Mouse (Mus musculus): ENCODE data around the gene Tmtc4.

Gene Tmtc4

GRCm38 (mm10) chr14:122901177-122901576, 82.7 kb downstream of the Tmtc4 start:
- peak; percentile 36 for DNase-seq

- peak; percentile 33 for DNase-seq
Observed at GRCm38 (mm10) chr14:122900679-122901078, 83.2 kb downstream of the Tmtc4 start.

DNA sequence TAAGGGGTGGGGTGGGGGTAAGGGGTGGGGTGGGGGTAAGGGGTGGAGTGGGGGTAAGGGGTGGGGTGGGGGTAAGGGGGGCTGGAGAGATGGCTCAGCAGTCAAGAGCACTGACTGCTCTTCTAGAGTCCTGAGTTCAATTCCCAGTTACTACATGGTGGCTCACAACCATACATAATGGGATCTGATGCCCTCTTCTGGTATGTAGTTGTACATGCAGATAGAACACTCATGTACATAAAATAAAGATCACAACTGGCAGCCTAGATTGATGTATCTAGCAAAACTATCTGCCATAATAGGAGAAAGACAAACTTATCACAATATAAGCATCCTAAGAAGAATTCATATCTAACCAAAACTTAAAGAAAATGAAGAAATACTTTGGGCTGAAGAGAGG, 85.3 kb downstream of the Tmtc4 start:
- no peak for DNase-seq

GRCm38 (mm10) chr14:122896106-122896505, 87.7 kb downstream of the Tmtc4 start:
- no peak for DNase-seq

DNA sequence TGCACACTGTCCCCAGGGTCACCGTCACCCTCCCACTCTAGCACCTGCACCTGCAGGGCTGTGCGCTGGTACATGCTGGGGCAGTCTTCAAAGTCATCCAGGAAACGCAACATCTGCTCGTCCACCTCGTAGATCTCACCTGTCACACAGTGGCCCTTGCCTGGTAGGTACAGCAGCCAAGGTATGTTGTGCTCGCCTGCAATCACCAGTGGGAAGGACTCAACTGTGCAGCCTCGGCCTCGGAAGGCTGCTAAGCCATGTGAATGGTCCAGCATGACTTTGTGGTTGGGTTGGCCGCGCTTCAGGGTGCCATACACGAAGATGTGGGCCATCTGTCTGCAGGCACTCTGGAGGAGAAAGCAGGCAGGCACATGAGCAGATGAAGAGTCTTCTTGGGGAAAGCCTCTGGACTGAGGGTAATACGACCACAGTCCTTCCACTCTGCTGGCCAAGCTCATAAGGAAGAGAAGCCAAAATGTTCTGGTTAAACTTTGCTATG, 92.3 kb downstream of the Tmtc4 start:
- peak; percentile 79 for DNase-seq

DNA sequence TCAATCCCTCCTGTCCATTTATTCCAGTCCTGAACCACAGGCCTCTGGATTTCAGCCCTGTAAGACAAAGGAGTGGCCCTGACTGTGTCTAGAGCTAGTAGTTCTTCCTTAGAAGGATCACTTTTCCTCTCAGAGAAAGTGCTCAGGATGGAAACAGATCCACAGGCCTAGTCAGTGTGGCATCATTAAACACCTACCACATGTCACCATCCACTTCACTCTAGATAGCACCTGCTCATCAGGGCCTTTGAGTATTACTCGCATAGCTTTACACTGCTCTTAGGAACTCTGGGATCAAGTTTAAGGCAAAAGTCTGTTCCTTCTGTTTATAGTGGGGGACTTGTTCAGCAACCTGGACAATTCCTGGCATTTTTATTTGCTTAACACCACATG, 95.4 kb downstream of the Tmtc4 start:
- DNase-seq: peak; percentile 64

- peak; percentile 79 for DNase-seq
Observed at GRCm38 (mm10) chr14:122887702-122888479, 95.9 kb downstream of the Tmtc4 start.

DNA sequence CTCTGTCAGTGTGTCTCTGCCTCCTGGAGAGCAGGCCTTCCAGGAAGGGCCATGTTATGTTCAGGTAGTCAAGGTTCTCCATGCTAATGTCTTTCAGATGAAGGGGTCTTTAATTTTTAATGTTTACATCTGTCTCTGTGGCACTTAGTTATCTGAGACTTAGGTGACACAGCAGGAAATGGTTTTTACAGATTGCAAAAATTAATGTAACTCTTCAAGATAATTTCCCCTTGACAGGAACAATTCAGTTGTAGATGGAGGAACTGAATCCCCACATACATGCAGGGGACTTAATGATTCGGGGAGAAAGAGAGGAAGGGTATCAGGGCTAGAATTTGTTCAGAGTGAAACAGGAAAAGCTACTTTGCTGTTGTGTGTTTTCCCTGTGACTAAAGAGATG, 96.6 kb downstream of the Tmtc4 start:
- DNase-seq: no peak

- DNase-seq: peak; percentile 89
Observed at GRCm38 (mm10) chr14:122885893-122886292, 97.9 kb downstream of the Tmtc4 start.

GRCm38 (mm10) chr14:122883821-122884584, 99.8 kb downstream of the Tmtc4 start:
- peak; percentile 84 for DNase-seq

- DNase-seq: peak; percentile 70
Observed at GRCm38 (mm10) chr14:122883410-122883806, 100.4 kb downstream of the Tmtc4 start.

DNA sequence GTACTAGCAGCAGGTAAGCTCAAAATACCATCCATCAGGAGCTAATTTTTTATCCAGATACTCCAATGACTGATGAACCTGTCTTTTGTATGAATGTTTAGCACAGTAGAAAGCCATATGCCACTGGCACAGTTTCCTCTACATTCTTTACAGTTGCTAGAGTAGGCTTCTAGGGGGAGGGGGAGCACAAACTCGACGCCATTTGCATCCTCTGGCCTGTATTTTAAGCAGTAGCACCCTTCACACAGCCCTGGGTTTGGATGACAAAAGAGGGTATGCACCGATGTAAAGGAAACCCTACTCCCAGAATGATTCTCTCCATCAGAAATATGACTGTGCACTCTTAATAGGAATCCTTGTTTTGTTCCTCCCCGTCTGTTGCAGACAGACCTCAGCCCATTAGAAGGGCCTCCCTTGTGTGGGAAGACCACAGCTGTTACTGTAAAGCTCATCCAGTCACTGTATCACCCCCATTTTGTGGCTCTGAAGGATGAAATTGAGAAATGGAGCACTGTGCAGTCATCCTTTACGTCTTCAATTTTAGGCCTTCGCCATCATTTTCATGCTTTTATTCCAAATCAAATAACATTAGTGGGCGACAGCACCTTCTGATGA, 100.9 kb downstream of the Tmtc4 start:
- DNase-seq: no peak

DNA sequence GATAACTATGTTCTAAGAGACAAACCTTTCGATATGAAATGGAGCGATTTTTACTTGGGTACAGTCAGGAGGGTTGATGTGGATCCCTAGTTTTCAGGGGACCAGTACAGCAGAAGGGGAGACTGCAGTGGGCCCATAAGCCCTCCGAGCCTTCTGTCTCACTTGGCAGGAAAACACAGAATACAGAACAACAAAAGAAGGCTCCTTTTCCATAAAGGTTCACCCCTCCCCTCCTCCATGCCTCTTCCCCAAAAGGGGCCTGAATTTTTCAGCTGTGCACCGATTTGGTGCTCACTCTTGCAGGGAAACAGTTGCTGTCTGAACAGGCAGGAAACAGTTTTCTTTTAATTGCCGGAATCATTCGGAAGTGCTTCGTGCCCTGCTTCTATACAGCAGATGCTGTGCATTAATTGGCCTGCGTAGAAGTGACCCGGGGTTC, 101.6 kb downstream of the Tmtc4 start:
- DNase-seq: peak; percentile 79

DNA sequence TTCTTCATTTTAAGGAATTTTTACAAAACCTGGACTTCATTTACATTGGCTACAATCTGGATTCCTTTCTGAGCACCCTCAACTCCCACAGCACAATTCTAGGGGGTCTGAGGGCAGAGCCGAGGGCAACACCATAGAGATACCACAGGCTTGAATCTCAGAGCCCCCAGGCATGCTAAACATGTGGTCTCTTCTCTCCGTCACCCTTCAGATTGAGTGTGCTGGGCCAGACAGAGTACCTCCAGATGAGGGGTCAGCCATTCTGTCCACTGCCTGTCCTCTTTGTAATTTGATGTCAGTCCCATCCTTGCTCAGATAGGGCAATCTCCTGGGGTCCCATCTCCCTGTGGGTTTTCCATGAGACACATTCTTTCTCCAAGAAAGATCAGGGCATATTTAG, 102.1 kb downstream of the Tmtc4 start:
- DNase-seq: peak; percentile 65

- DNase-seq: peak; percentile 42
Observed at GRCm38 (mm10) chr14:122880291-122880690, 103.5 kb downstream of the Tmtc4 start.

DNA sequence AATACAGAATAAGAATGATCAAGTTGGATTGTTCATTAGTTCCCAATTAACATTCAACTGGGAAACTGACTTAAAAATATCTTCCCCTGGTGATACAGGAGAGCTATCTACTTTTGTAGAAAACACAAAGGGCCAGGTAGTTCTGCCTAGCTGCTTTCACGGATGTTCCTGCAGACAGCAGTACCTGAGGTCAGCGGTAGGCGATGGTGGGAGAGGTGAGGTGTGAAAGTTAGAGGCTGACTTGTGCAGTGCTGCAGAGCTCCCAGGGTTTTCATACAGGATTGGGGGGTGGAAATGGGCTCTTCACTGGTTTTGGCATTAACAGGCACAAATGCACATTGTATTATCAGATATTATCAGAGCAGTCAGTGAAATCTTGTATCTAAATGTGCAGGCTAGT, 106.0 kb downstream of the Tmtc4 start:
- DNase-seq: peak; percentile 74

GRCm38 (mm10) chr14:122876723-122877122, 107.1 kb downstream of the Tmtc4 start:
- DNase-seq: peak; percentile 57

GRCm38 (mm10) chr14:122876163-122876562, 107.7 kb downstream of the Tmtc4 start:
- DNase-seq: peak; percentile 91

DNA sequence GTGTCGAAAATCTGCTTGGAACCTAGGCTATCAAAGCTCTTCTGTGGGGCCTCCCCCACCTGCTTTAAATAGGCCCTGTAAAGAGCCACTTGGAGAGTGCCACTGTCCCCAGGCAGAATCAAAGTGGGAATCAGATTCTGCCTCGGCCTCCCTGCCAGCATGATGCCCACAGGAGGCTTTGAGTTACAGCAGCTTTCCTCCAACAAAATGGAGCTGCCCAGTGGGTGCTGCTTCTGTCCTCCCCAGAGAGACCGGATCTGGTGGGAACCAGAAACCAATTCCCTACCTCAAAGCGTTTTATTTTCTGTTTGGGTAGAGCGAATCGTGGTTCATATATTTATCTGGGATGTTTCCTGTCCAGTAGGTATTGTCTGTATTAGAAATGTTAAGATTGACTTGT, 108.2 kb downstream of the Tmtc4 start:
- peak; percentile 71 for DNase-seq

DNA sequence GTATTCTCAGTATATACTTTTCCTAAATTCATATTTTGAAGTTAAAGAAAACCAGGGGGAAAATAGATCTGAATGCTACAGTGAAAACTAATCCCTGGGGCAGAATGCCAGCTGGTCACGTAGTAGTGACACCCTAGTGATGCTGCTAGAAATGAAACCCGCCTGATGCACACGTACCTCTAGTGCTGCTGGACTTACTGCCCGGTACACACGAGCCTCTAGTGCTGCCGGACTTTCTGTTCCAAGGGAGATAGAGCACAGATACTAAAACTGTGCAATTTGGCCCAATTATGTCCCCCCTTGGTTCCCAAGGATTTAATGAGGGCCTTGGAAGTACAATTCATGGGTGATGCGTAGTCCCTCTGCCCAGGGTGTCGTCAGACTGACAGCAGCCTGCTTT, 108.8 kb downstream of the Tmtc4 start:
- DNase-seq: peak; percentile 34

GRCm38 (mm10) chr14:122872612-122873011, 111.2 kb downstream of the Tmtc4 start:
- DNase-seq: peak; percentile 41

DNA sequence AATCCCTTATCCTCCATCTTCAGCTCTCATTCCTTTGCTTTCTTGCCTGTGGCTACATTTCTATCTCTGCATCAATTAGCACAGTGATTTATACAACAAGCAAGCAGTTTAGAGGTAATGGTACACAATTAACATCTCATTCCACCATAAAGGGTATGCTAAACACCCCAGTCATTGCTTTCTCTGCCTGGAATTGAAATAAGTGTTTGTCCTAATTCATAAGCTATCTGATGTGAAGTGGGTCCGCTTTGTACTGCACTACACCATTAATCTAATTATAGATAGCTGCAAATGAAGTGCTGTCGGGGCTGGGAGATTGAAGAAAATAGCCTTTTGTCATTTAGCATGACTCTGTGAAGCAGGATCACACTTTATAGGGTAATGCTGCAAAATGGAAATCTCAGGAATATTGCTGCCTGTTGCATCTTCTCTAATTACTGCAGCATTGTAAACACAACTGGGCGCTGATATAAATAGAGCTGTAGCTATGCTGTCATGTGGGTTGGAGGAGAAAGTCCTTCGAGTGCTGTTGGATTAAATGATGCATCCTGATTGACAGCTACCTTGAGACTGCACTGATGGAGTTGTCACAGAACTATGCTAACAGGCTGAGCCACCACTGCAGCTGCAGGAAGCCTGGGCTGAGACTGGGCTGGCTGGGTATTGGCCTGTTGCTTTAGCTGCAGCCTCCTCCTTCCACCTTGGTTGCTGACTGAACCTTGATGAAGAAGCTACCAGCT, 111.8 kb downstream of the Tmtc4 start:
- DNase-seq: peak; percentile 70

DNA sequence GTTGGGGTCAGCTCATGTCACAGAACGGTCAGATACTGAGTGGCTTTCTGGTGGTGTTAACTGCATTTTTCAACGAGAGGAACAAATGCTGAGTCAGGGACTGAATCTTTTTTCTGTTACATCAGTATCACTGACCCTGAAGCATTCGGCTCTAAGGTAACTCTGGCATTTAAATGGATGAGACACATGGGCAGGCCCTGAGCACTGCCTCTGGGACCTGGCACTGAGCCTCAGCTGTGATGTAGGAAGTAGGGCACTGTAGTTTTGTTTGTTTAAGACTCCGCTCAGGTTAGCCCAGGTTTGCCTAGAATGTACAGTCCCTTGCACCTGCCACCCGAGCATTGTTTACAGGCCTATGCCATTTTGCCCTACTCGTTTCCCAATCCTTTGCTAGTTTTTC, 114.0 kb downstream of the Tmtc4 start:
- peak; percentile 81 for DNase-seq

Data from heart, adult 11 months (tissue).